Mouse (Mus musculus) kidney, embryonic 16.5 days (tissue): ENCODE results near the gene Stk24. TPM values are rescaled to one million over a fixed set of nuclear protein-coding genes. Genes with fewer than 3 reads are reported as not detected.

Experiments used
- ATAC-seq: fragments of 200-750 bp; cut with Nextera tagmentation; 2 replicates; pipeline ENCODE4 v1.8.0; 2017; ENCODE audit warnings: moderate TSS enrichment; ENCODE audit not compliant: low FRiP score, low TSS enrichment
- H3K27ac ChIP-seq: fragments of 300-500 bp; sonication (generic); 2 replicates; pipeline ENCODE4 v1.5.1; 2014; ENCODE audit warnings: low read length
- H3K27me3 ChIP-seq: fragments of 300-500 bp; sonication (generic); 2 replicates; pipeline ENCODE4 v1.6.1; 2014; ENCODE audit warnings: low read length, control low read depth, mixed read lengths; ENCODE audit not compliant: insufficient read depth
- H3K36me3 ChIP-seq: fragments of 300-500 bp; sonication (generic); 2 replicates; pipeline ENCODE4 v1.6.1; 2014; ENCODE audit warnings: low read length, control low read depth, mixed read lengths; ENCODE audit not compliant: insufficient read depth
- H3K4me1 ChIP-seq: fragments of 300-500 bp; sonication (generic); 2 replicates; pipeline ENCODE4 v1.6.1; 2014; ENCODE audit warnings: low read length, control low read depth, mixed read lengths; ENCODE audit not compliant: insufficient read depth
- H3K4me2 ChIP-seq: fragments of 300-500 bp; sonication (generic); replicated peaks from 2 replicates; pipeline ENCODE4 v1.6.1; 2014; ENCODE audit warnings: low read depth, low read length
- H3K4me3 ChIP-seq: fragments of 300-500 bp; sonication (generic); 2 replicates; pipeline ENCODE4 v1.5.1; 2014; ENCODE audit warnings: mild to moderate bottlenecking, low read length
- H3K9ac ChIP-seq: fragments of 300-500 bp; sonication (generic); replicated peaks from 2 replicates; pipeline ENCODE4 v1.6.1; 2014; ENCODE audit warnings: low read length
- H3K9me3 ChIP-seq: fragments of 300-500 bp; sonication (generic); 2 replicates; pipeline ENCODE4 v1.6.1; 2016; ENCODE audit warnings: low read length, control low read depth
- WGBS: fragments of 180-500 bp; shearing (Covaris S2); extraction: QIAGEN DNeasy Blood & Tissue Kit; methylation state at CpG from one replicate; pipeline ENCODE4 v1.1.7; 2014; 5-methylcytosine and 5-hydroxymethylcytosine counted together
- polyA plus RNA-seq: library from polyadenylated mRNA; unstranded; fragments of >200 nt; fragmentation: Nextera tagmentation; extraction: Ambion mirVana; gene quantifications from 2 replicates; pipeline ENCODE4 v1.2.1, GENCODE M21; 2015

Gene Stk24
- polyA plus RNA-seq: 34.8 and 38.0 TPM in 2 replicates

- WGBS: 2% methylated on average over 11 of the region's 11 CpGs
- peak within 1 kb of the TSS; percentile 95 for H3K4me3 ChIP-seq
- peak within 1 kb of the TSS; percentile 87 for H3K4me2 ChIP-seq
- no peaks in the 10 kb centered on the region for H3K9me3 ChIP-seq
- ATAC-seq: peak; percentile 57
- H3K4me1 ChIP-seq: peaks cover 30% of the 10 kb centered on the region
- H3K9ac ChIP-seq: peak within 1 kb of the TSS; percentile 96
- H3K36me3 ChIP-seq: no peaks in the 10 kb centered on the region
- H3K27me3 ChIP-seq: no peaks in the 10 kb centered on the region
- H3K27ac ChIP-seq: peak within 1 kb of the TSS; percentile 98
Measured at GRCm38 (mm10) chr14:121379827-121380145, at the start of gene Stk24. Stk24 (minus strand) TSS chr14:121380011.

DNA sequence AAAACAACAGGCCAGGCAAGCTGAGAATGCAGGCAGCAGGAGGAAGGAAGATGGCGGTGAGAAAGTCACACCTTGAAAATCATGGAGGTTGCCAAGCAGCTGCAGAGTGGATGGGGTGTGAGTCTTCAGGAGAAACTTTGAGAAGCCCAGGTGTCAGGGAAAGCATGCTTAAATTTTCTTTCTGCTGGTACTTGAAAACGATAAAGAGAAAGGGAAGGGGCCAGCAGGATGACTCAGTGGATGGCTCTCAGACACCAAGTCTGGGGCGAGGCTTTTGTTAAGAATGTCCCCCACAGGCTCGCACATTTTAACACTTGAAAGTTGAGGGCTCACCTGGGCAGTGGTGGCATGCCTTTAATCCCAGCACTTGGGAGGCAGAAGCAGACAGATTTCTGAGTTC is 48.3 kb upstream of the Stk24 start:
- 93% methylated on average over 4 of the region's 4 CpGs for WGBS
- no peaks in the 10 kb centered on the region for H3K36me3 ChIP-seq
- H3K9me3 ChIP-seq: peaks cover 5% of the 10 kb centered on the region; the same call in 1 of the 2 replicates
- H3K4me1 ChIP-seq: no peaks in the 10 kb centered on the region
- H3K27me3 ChIP-seq: no peaks in the 10 kb centered on the region
- no peak overlapping the region for H3K4me2 ChIP-seq
- H3K4me3 ChIP-seq: no peak overlapping the region
- H3K9ac ChIP-seq: no peak overlapping the region
- no peak for ATAC-seq
- H3K27ac ChIP-seq: no peak overlapping the region

DNA sequence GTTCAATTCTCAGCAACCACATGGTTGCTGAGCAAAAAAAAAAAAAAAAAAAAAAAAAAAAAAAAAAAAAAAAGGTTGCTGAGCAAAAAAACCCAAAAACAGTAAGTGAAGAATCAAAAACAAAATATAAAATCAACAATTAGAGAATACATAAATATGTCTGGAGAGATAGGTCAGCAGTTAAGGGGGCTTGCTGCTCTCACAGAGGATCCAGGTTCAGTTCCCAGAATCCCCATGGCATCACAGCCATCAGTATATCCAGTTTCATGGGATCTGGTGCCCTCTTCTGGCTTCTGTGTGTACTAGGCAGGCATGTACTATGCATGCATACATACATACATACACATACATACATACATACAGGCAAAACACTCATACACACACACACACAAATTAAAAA is 46.9 kb upstream of the Stk24 start:
- ATAC-seq: no peak

DNA sequence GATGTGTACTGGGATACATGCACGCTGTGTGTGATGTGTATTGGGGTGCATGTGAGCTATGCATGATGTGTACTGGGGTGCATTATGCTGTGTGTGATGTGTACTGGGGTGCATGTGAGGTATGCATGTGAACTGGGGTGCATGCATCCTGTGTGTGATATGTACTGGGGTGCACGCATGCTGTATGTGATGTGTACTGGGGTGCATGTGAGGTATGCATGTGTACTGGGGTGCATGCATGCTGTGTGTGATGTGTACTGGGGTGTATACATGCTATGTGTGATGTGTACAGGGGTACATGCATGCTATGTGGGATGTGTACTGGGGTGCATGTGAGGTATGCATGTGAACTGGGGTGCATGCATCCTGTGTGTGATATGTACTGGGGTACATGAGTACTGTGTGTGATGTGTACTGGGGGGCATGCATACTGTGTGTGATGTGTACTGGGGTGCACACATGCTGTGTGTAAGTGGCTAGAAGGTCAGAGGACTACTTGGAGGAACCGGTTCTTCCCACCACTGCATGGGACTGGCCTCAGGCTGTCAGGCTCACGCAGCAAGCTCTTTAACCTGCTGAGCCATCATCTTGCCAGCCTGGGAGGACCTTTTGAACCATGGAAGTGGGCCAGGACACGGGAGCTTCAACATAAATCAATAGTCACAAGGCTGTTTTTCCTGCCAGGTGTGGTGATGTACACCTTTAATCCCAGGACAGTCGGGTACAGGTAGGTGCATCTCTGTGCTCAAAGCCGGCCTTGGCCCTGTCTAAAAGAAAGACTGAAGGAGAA is 45.4 kb upstream of the Stk24 start:
- peaks cover 11% of the 10 kb centered on the region; the same call in 1 of the 2 replicates for H3K9me3 ChIP-seq
- no peak overlapping the region for H3K4me2 ChIP-seq
- H3K36me3 ChIP-seq: no peaks in the 10 kb centered on the region
- H3K4me3 ChIP-seq: no peak overlapping the region
- no peak overlapping the region for H3K9ac ChIP-seq
- peaks cover 5% of the 10 kb centered on the region; the same call in 1 of the 2 replicates for H3K4me1 ChIP-seq
- no peak overlapping the region for H3K27ac ChIP-seq
- no peaks in the 10 kb centered on the region for H3K27me3 ChIP-seq
- peak; percentile 23; the same call in 1 of the 2 replicates for ATAC-seq
- WGBS: 70% methylated on average over 7 of the region's 7 CpGs

More for the DNA sequence above, 46.9 kb upstream of the Stk24 start:
- H3K4me2 ChIP-seq: no peak overlapping the region
- peaks cover 5% of the 10 kb centered on the region; the same call in 1 of the 2 replicates for H3K4me1 ChIP-seq
- H3K36me3 ChIP-seq: no peaks in the 10 kb centered on the region
- H3K4me3 ChIP-seq: no peak overlapping the region
- no peaks in the 10 kb centered on the region for H3K27me3 ChIP-seq
- H3K9ac ChIP-seq: no peak overlapping the region
- H3K27ac ChIP-seq: no peak overlapping the region
- H3K9me3 ChIP-seq: peaks cover 5% of the 10 kb centered on the region; the same call in 1 of the 2 replicates

- H3K4me2 ChIP-seq: no peak overlapping the region
Measured at GRCm38 (mm10) chr14:121423341-121423751, 43.5 kb upstream of the Stk24 start.

DNA sequence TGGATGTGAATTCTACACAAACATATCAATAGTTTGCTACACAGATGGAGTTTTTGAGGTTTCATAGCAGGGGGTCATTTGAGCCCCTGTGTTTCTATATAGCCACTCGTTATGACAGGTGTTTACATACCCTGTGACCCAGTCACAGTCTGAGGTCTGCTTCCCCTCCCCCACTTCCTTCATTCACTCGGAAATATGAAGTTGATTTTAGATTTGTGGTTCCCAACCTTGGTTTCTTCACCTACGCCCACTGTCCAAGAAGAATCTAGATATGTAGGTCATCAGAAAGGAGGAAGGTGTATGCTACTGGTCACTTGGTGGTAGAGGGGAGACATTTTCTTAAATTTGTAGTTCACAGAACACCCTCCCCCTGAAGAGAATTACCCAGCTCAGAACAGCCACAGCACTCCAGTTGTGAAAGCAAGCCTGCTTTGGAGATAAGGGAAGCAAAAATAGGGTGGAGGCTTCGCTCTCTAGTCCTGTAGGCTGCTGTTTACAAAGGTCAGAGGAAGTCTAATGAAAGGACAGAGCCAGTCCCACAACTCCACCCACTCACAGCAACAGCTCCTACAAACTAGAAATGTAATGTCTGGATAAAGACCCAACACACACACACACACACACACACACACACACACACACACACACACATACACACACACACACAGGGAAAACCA is 43.0 kb upstream of the Stk24 start:
- Histone ChIP-seq H3K36me3 (no peaks in the 10 kb centered on the region), H3K9me3 (peaks cover 6% of the 10 kb centered on the region; the same call in 1 of the 2 replicates), H3K9ac (no peak overlapping the region), H3K4me3 (no peak overlapping the region), H3K4me1 (peaks cover 5% of the 10 kb centered on the region; the same call in 1 of the 2 replicates), H3K27me3 (no peaks in the 10 kb centered on the region), H3K27ac (peak overlapping the region; percentile 39; the same call in 1 of the 2 replicates), H3K4me2 (no peak overlapping the region)
- peak; percentile 70 for ATAC-seq
- WGBS: 53% methylated on average over 4 of the region's 4 CpGs

More at GRCm38 (mm10) chr14:121423341-121423751, 43.5 kb upstream of the Stk24 start:
- H3K27me3 ChIP-seq: no peaks in the 10 kb centered on the region
- H3K9ac ChIP-seq: no peak overlapping the region
- ATAC-seq: no peak
- no peaks in the 10 kb centered on the region for H3K36me3 ChIP-seq
- H3K4me3 ChIP-seq: no peak overlapping the region
- peaks cover 10% of the 10 kb centered on the region; the same call in 1 of the 2 replicates for H3K9me3 ChIP-seq
- H3K27ac ChIP-seq: peak overlapping the region; percentile 28; the same call in 1 of the 2 replicates
- peaks cover 5% of the 10 kb centered on the region; the same call in 1 of the 2 replicates for H3K4me1 ChIP-seq
- WGBS: 57% methylated on average over 7 of the region's 7 CpGs

GRCm38 (mm10) chr14:121422000-121422399 is 42.2 kb upstream of the Stk24 start:
- 95% methylated on average over 4 of the region's 4 CpGs for WGBS
- ATAC-seq: no peak
- no peaks in the 10 kb centered on the region for H3K27me3 ChIP-seq
- peaks cover 6% of the 10 kb centered on the region; the same call in 1 of the 2 replicates for H3K9me3 ChIP-seq
- peaks cover 5% of the 10 kb centered on the region; the same call in 1 of the 2 replicates for H3K4me1 ChIP-seq
- no peak overlapping the region for H3K27ac ChIP-seq
- H3K4me2 ChIP-seq: no peak overlapping the region
- no peak overlapping the region for H3K4me3 ChIP-seq
- H3K36me3 ChIP-seq: no peaks in the 10 kb centered on the region
- no peak overlapping the region for H3K9ac ChIP-seq

- WGBS: 74% methylated on average over 5 of the region's 5 CpGs
- ATAC-seq: no peak
- Histone ChIP-seq H3K9ac (no peak overlapping the region), H3K4me1 (peaks cover 4% of the 10 kb centered on the region; the same call in 1 of the 2 replicates), H3K4me3 (no peak overlapping the region), H3K36me3 (no peaks in the 10 kb centered on the region), H3K4me2 (no peak overlapping the region), H3K9me3 (peaks cover 6% of the 10 kb centered on the region; the same call in 1 of the 2 replicates), H3K27ac (no peak overlapping the region), H3K27me3 (no peaks in the 10 kb centered on the region)
Measured at GRCm38 (mm10) chr14:121417594-121417993, 37.8 kb upstream of the Stk24 start.

DNA sequence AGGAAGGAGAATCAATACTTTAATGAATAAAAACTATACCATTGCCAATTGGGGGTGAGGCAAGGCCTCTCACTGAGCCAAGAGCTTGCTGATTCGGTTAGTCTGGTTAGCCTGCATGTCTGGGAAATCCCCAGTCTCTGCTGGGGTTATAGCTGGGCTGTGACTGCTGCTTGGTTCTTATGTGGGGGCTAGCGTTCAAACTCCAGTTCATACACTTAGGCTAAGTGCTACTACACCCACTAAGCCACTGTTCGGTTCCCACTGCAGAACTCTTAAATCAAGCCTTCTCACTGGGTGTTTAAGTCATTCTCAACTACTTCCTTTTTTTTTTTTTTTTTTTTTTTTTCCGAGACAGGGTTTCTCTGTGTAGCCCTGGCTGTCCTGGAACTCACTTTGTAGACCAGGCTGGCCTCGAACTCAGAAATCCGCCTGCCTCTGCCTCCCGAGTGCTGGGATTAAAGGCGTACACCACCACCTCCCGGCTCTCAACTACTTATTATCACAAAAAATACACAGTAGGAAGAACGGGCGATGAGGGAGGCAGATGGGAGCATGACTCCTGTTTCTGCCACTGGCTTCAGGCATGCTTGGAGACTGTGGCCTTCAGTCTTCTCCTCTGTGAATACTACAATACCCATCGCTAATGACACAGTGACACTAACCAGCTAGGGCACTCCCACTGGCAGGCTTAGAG is 37.0 kb upstream of the Stk24 start:
- Histone ChIP-seq H3K36me3 (no peaks in the 10 kb centered on the region), H3K4me1 (peaks cover 3% of the 10 kb centered on the region; the same call in 1 of the 2 replicates), H3K4me2 (no peak overlapping the region), H3K27me3 (no peaks in the 10 kb centered on the region), H3K27ac (no peak overlapping the region), H3K9me3 (peaks cover 6% of the 10 kb centered on the region; the same call in 1 of the 2 replicates), H3K4me3 (no peak overlapping the region), H3K9ac (no peak overlapping the region)
- WGBS: 88% methylated on average over 11 of the region's 12 CpGs
- no peak for ATAC-seq
